Mouse (Mus musculus) gonadal fat pad, adult 2 months (tissue): ENCODE results near the gene Tmem98. TPM values are rescaled to one million over a fixed set of nuclear protein-coding genes. Genes with fewer than 3 reads are reported as not detected.

Experiments
- DNase-seq: peaks from one replicate; pipeline ENCODE4 v3.0.0-alpha.2; 2012; ENCODE audit warnings: low read depth
- polyA plus RNA-seq: library from polyadenylated mRNA; depleted of rRNA; stranded (reverse); fragments of >200 nt; gene quantifications from 2 replicates; pipeline ENCODE4 v1.2.3, GENCODE M21; 2012; rRNA removed

The Tmem98 gene
- polyA plus RNA-seq = 21.0 and 31.6 TPM in 2 replicates

- no peak for DNase-seq
These were observed at the start of gene Tmem98 for GRCm38 (mm10) chr11:80809993-80810821. Gene Tmem98 (plus strand): TSS chr11:80810175.

DNA sequence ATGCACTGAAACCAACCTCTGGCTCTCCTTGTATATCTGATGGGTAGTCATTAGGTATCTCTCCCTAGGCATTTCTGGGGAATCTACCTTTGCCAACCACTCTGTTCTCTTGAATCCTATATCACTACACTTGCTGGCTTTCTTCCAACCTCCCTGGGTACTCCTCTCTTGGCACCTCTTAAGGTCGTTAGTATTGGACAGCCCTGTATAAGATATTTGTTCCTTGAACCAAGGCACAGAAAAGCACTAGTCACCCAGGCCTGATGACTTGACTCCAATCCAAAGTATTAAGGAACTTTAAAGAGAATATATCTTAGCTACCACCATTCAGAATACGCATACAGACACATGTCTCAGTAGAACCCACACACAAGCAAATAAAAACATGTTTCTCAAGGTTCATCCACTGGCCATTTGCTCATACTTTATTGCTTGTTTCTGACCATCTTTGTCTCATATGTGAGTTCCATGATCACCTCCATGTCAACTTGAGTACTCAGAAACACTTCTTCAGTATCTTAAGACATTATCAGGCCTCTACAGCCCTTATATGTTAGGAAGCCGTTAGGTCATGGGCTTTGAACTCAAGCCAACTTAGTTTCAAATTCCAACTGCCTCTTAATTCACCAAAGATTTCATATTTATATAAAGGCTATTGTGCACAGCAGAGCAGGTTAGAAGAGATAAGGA, 48.5 kb upstream of the Tmem98 start:
- DNase-seq = no peak

DNA sequence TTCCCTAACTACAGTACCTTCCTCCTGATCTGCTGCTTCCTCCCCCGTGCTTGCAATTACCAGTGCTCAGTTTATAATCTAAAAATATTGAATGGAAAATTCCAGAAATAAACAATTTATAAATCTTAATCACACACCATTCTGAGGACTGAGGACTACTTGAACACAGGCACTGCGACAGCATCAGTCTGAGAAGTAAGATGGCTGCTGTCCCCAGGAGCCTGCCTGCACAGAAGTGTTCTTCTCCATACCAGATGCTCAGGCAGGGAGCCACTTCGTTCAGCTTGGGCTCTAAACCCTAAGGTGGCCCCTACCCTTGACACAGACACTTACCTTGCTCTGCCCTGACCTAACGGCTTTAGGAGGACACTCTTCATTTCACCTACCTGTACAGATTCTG, 47.9 kb upstream of the Tmem98 start:
- no peak for DNase-seq

DNA sequence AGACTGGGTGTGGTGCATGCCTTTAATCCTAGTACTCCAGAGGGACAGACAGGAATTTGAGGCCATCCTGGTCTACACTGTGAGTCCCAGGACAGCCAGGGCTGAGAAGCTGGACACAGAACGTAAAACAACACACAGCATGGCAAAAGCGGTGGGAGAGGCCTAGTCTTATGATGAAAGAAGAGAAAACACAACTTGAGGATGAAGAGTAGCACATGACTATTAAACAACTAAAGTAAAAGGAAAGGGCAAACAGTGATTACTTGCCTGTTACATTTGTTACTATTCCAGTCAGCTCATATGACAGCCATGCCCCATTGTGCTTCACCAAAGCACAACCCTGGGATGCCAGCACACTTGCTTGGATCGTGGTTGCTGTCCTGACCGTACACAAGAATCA, 43.9 kb upstream of the Tmem98 start:
- DNase-seq = no peak

DNA sequence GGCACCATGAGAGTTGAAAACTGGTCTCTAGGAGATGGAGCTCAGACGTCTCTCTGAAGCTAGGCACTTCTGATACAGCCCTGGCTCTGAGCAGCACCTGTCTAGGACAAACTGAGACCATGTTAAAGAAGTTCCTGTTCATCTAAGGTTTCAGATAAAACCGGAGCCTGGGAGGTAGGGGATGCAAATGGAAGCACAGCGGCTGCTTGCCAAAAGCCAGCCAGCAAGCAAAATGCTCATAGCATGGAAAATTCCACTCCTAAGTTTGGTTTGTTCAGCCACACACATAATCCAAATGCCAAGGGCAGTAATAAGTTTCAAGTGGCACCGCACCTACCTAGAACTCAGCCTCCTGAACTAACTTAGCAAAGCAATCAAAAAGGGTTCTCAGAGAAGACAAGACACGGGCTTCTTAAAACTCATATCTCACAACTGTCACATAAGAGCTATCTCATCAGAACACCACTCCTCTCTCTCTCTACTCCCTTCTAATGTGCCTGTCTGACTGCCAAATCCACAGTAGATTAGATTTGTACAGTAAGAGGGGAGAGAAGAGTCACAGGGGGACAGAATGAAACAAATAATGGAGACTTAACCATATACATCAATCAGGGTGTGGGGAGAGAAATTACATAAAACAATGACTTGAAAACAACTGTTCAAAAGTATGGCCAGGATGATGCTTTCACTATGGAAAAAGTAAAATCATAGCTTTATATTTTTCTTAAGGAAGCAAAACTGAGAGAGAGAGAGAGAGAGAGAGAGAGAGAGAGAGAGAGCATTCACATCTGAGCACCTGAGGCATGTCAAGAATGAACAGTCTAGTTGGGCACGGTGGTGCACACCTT, 43.3 kb upstream of the Tmem98 start:
- no peak for DNase-seq

GRCm38 (mm10) chr11:80767320-80767617, 42.7 kb upstream of the Tmem98 start:
- no peak for DNase-seq

GRCm38 (mm10) chr11:80771186-80771585, 38.8 kb upstream of the Tmem98 start:
- DNase-seq = no peak

GRCm38 (mm10) chr11:80771596-80772250, 38.3 kb upstream of the Tmem98 start:
- DNase-seq = no peak

- DNase-seq = no peak
These were observed 37.3 kb upstream of the Tmem98 start for GRCm38 (mm10) chr11:80772595-80773210.

DNA sequence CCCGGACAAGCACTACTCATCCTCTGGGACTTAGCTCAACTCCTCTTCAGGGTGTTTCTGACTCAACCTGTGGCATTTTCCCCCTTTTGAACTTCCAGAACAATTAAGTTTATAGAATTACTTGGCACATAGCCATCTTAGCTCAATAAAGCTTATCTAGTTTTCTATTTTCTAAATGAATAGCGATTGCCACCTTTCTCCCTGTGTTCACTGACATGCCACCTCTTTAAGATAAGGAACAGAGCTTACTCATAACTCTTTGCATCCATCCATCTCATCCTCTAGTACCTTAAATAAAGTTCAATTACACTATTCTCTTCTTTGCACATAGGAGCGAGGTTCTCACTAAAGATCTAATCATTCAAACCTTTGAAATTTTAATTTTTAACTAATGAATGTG, 34.4 kb upstream of the Tmem98 start:
- no peak for DNase-seq

DNA sequence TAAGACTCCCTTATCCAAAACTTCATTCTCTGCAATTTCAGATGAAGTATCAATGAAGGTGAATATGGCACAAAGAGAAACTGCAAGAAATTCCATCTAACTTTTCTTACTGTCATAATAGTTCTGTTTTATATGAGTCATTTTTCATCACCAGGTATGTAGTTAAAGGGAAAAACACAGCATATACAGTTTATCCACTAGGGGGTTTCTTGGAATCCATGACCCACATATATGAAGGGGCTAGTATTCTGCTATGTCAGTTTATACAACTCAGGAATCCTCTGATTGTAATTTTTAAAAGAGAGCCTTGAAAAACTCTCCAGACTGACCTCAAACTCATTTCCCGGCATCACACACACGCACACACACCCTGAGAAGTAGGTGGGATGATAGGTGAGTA, 32.3 kb upstream of the Tmem98 start:
- no peak for DNase-seq

GRCm38 (mm10) chr11:80778157-80778556, 31.8 kb upstream of the Tmem98 start:
- no peak for DNase-seq

DNA sequence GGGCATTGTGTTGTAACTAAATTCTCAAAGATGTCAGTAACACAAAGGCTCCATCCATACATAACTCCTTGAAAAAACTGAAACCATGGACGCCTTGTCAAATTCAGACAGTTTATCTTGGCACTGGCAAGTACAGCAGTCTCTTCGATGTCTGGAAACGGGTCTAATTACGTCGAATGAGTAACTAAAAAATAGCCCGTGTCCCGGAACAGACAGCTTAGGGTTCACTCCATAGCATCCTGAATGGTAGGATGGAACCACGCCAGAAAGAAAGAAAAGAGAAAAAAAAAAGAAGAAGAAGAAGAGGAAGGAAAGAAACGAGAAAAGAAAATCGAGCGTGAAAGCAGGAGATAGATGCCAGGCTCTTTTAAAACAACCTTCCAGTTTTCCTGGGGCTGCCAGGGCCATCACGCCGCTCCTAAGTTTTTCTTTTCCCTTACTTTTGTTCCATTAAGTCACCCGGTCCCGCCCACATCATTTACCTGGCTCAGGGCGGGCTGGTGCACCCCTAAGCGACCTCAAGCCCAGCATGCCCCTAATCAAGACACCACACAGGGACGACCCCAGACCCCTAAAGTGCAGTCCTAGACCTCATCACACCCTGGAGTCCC, 31.0 kb upstream of the Tmem98 start:
- no peak for DNase-seq

- DNase-seq = no peak
These were observed 30.2 kb upstream of the Tmem98 start, which contains the start of gene Myo1d for GRCm38 (mm10) chr11:80779527-80780344. Gene Myo1d (minus strand): TSS chr11:80780025.

GRCm38 (mm10) chr11:80781535-80781934, 28.4 kb upstream of the Tmem98 start:
- DNase-seq = no peak

DNA sequence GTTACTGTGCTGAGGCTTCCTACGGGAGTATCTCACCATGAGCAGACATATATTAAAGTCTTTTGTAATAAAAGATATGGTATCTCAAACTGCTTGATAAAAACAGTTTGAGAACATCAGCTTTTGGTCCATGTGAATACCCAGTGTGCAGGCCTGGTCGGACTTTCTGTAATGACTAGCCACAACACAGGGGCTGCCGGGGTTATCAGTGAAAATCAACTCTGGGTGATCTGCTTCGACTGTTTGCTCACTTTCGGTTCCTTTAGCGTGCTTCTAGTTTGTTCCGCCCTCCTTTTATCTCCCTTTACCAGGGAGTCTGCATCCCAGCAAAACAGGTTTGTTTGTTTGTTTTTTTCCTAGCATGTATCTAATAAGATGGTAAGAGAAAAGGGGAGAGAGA, 26.5 kb upstream of the Tmem98 start:
- DNase-seq = no peak

DNA sequence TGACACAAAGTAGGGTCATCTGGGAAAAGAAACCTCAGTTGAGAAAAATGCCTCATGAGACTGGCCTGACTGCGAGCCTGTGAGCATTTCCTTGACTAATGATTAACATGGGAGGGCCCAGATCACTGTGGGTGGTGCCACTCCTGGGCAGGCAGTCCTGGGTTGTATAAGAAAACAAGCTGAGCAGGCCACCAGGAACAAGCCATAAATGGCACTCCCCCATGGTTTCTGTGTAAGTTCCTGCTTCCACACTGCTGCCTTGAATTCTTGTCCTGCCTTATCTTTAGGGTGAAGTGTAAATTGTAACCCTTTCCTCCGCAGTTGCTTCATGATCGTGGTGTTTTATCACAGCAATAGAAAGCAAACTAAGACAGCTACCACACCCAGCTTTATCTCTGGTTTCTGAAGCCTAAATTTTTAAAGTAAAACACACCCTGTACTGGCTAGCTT, 25.7 kb upstream of the Tmem98 start:
- DNase-seq = no peak

- DNase-seq = no peak
These were observed 24.3 kb upstream of the Tmem98 start for GRCm38 (mm10) chr11:80785672-80786071.

GRCm38 (mm10) chr11:80789647-80790240, 20.2 kb upstream of the Tmem98 start:
- no peak for DNase-seq

DNA sequence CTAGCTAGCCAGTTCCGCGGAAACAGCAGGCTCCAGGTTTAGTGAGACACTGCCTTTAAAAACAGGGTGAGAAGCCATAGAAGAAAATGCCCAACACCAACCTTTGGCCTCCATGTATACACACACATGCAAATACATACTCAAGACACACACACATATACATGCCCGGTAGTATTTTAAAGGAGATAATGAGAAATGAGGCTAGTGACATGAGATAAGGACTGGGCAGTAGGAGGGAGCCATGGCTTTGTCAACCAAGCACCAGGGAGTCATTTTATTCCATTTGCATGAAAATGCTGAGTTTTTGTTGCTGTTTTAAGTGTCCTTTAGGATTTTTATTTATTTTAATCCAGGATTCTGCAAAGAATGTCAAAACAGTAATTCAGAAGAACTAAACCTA, 19.6 kb upstream of the Tmem98 start:
- no peak for DNase-seq
